Mouse (Mus musculus): ENCODE measurements around the gene Tmem144.

The Tmem144 gene

GRCm38 (mm10) chr3:79866089-79866488 lies 13.5 kb upstream of the Tmem144 start:
- intact Hi-C loops (cut with DNase I): no loop called here

- intact Hi-C loops (cut with DNase I): no loop called here
Observed at GRCm38 (mm10) chr3:79864824-79865223, 12.3 kb upstream of the Tmem144 start.

- intact Hi-C loops (cut with DNase I): no loop called here
Observed at GRCm38 (mm10) chr3:79858221-79858620, 5.6 kb upstream of the Tmem144 start.

GRCm38 (mm10) chr3:79857780-79858179 lies 5.2 kb upstream of the Tmem144 start:
- intact Hi-C loops (cut with DNase I): no loop called here

- intact Hi-C loops (cut with DNase I): no loop called here
Observed at GRCm38 (mm10) chr3:79852108-79852507, 465 bp downstream of the Tmem144 start.

- intact Hi-C loops (cut with DNase I): no loop called here
Observed at GRCm38 (mm10) chr3:79850656-79851055, 1.9 kb downstream of the Tmem144 start.

GRCm38 (mm10) chr3:79849621-79850020 lies 3.0 kb downstream of the Tmem144 start:
- intact Hi-C loops (cut with DNase I): no loop called here

- intact Hi-C loops (cut with DNase I): no loop called here
Observed at GRCm38 (mm10) chr3:79848841-79849240, 3.7 kb downstream of the Tmem144 start.

GRCm38 (mm10) chr3:79846633-79847032 lies 5.9 kb downstream of the Tmem144 start:
- intact Hi-C loops (cut with DNase I): loop anchor here (1.0 kb wide), 1 partner anchor 16 kb away; no protein-coding TSS in a partner anchor

- intact Hi-C loops (cut with DNase I): no loop called here
Observed at GRCm38 (mm10) chr3:79843999-79844398, 8.6 kb downstream of the Tmem144 start.

- intact Hi-C loops (cut with DNase I): no loop called here
Observed at GRCm38 (mm10) chr3:79842616-79843016, 10.0 kb downstream of the Tmem144 start.

GRCm38 (mm10) chr3:79842165-79842564 lies 10.4 kb downstream of the Tmem144 start:
- intact Hi-C loops (cut with DNase I): no loop called here

- intact Hi-C loops (cut with DNase I): no loop called here
Observed at GRCm38 (mm10) chr3:79841475-79841874, 11.1 kb downstream of the Tmem144 start.

- intact Hi-C loops (cut with DNase I): no loop called here
Observed at GRCm38 (mm10) chr3:79838751-79839150, 13.8 kb downstream of the Tmem144 start.

GRCm38 (mm10) chr3:79829289-79829688 lies 23.3 kb downstream of the Tmem144 start:
- intact Hi-C loops (cut with DNase I): no loop called here

- intact Hi-C loops (cut with DNase I): no loop called here
Observed at GRCm38 (mm10) chr3:79825067-79825780, 27.3 kb downstream of the Tmem144 start.

GRCm38 (mm10) chr3:79823176-79823575 lies 29.4 kb downstream of the Tmem144 start:
- intact Hi-C loops (cut with DNase I): no loop called here

GRCm38 (mm10) chr3:79821131-79821530 lies 31.4 kb downstream of the Tmem144 start:
- intact Hi-C loops (cut with DNase I): no loop called here

GRCm38 (mm10) chr3:79818202-79818995 lies 34.2 kb downstream of the Tmem144 start:
- intact Hi-C loops (cut with DNase I): no loop called here

GRCm38 (mm10) chr3:79816229-79816628 lies 36.3 kb downstream of the Tmem144 start:
- intact Hi-C loops (cut with DNase I): no loop called here

GRCm38 (mm10) chr3:79813814-79814490 lies 38.6 kb downstream of the Tmem144 start:
- intact Hi-C loops (cut with DNase I): no loop called here

- intact Hi-C loops (cut with DNase I): no loop called here
Observed at GRCm38 (mm10) chr3:79812042-79812441, 40.5 kb downstream of the Tmem144 start.

All from adrenal gland (tissue).